15 mouse cellular contexts compared by ENCODE assay signal in the genomic region with DNA sequence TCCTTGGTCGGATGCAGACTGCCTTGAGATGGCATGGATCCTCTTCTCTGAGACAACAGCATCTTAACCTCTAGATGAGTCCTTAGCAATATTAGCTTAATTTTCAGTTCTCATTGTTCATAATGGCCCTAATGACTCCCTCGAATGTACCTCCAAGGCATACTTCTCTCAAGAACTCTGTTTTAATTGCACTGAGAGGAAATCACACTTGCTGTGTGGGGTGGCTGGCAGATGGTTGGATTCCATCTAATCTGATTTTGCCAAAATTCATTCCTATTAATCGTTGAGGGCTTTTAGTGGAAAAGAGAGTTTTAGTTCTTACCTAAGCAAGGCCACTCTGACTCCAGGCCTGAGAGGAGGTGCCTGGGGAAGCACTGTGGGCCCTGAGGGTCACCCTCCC.
"Had no signal": no experiment of that assay in that cellular context is flagged by ENCODE, and none has a peak within 500 bp of the region (broad histone marks: within the 10 kb centered on the region; RNA-seq: fewer than 3 reads in every experiment).

No protein-coding gene starts in this region.

- H3K27ac ChIP-seq: liver, embryonic 15.5 days; lung, embryonic 15.5 days; macrophage; midbrain, embryonic 12.5 days; neural tube, embryonic 12.5 days had no signal

- H3K4me2 ChIP-seq: liver, embryonic 15.5 days; lung, embryonic 15.5 days; midbrain, embryonic 12.5 days; neural tube, embryonic 12.5 days had no signal

- H3K36me3 ChIP-seq: liver, embryonic 15.5 days; lung, embryonic 15.5 days; midbrain, embryonic 12.5 days; neural tube, embryonic 12.5 days had no signal

- DNase-seq: liver, postnatal 0 days; lung, adult 2 months; lung, postnatal 14 days; lung, postnatal 36 days; midbrain, embryonic 14.5 days; right cerebral cortex, postnatal 14 days; thymus, adult 2 months; thymus, postnatal 25 days had no signal

- H3K4me1 ChIP-seq: neural tube, embryonic 12.5 days had no signal

- ATAC-seq: liver, postnatal 0 days; lung, postnatal 0 days had no signal

- H3K4me3 ChIP-seq: liver, embryonic 15.5 days; lung, embryonic 15.5 days; megakaryocyte, embryonic 14.5 days; midbrain, embryonic 12.5 days; neural tube, embryonic 12.5 days had no signal

- H3K9ac ChIP-seq: liver, embryonic 15.5 days; liver, postnatal 0 days; lung, embryonic 15.5 days; midbrain, embryonic 12.5 days; neural tube, embryonic 12.5 days had no signal

- H3K9me3 ChIP-seq: liver, embryonic 15.5 days; lung, embryonic 15.5 days; midbrain, embryonic 12.5 days; neural tube, embryonic 12.5 days had no signal

- H3K27me3 ChIP-seq: lung, embryonic 15.5 days; midbrain, embryonic 12.5 days; neural tube, embryonic 12.5 days had no signal
